In the genomic region with DNA sequence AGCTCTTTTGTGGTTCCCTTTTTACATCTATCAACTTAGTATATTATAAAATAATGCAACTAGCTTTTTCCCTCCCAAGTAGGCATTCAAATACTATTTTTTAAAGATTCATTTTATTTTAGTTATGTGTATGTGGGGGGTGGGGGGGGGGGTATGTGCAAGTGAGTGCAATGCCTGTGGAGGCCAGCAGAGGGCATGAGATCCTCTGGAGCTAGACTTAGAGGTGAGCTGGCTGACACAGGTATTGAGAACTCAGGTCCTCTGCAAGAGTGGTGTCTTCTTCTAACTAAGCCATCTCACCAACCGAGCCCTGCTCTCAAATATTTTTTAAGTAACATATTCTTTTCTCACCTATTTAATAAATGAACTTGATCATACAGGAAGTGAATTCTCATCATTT, we compare ENCODE assay signal across 18 mouse cellular contexts. TPM values are rescaled to one million over a fixed set of nuclear protein-coding genes. Genes with fewer than 3 reads are reported as not detected.
DNase-seq lines count a peak whose midpoint lies in the region; ATAC-seq and TF ChIP-seq lines count a peak whose summit lies in the region.
"Had no signal": no experiment of that assay in that cellular context is flagged by ENCODE, and none has a peak within 500 bp of the region (broad histone marks: within the 10 kb centered on the region; RNA-seq: fewer than 3 reads in every experiment).

No protein-coding gene starts in this region.

- no peak overlapping the region for H3K4me2 ChIP-seq in hindbrain, postnatal 0 days (ENCODE audit: low read depth, low read length)
- no peak overlapping the region for H3K4me2 ChIP-seq in hindbrain, embryonic 16.5 days (ENCODE audit: low read length)
- no peak overlapping the region for H3K4me2 ChIP-seq in lung, embryonic 14.5 days
- H3K4me2 ChIP-seq: hindbrain, embryonic 15.5 days; limb, embryonic 12.5 days; midbrain, embryonic 13.5 days had no signal

- no peaks in the 10 kb centered on the region for H3K9me3 ChIP-seq in hindbrain, postnatal 0 days (ENCODE audit: low read length)
- no peaks in the 10 kb centered on the region for H3K9me3 ChIP-seq in hindbrain, embryonic 16.5 days (ENCODE audit: control insufficient read depth, low read length)
- H3K9me3 ChIP-seq in lung, embryonic 14.5 days (ENCODE audit: low read depth, low read length) = no peaks in the 10 kb centered on the region
- H3K9me3 ChIP-seq in ES-Bruce4 (replicated peaks; ENCODE audit: control insufficient read depth, insufficient read depth, low read length, poor library complexity, severe bottlenecking) = no peaks in the 10 kb centered on the region
- H3K9me3 ChIP-seq: hindbrain, embryonic 15.5 days; limb, embryonic 12.5 days; midbrain, embryonic 13.5 days had no signal

- DNase-seq in hindbrain, postnatal 0 days (ENCODE audit: low spot score) = no peak
- DNase-seq in lung, embryonic 14.5 days = no peak
- no peak for DNase-seq in lung, postnatal 36 days
- DNase-seq in right cerebral cortex, adult 18-20 months = no peak
- DNase-seq: adrenal gland, adult 8-10 months; cerebellum, postnatal 36 days; heart, adult 11 months; heart, postnatal 14 days; right cerebral cortex, postnatal 25 days had no signal

- WGBS in hindbrain, postnatal 0 days = 98% methylated on average over 1 of the region's 1 CpGs
- 89% methylated on average over 1 of the region's 1 CpGs for WGBS in hindbrain, embryonic 16.5 days
- WGBS in lung, embryonic 14.5 days = 97% methylated on average over 1 of the region's 1 CpGs
- WGBS in small intestine, adult 2 months = 97% methylated on average over 1 of the region's 1 CpGs

- no peaks in the 10 kb centered on the region for H3K36me3 ChIP-seq in hindbrain, postnatal 0 days (ENCODE audit: insufficient read depth, low read length)
- no peaks in the 10 kb centered on the region for H3K36me3 ChIP-seq in hindbrain, embryonic 16.5 days (ENCODE audit: control insufficient read depth, insufficient read depth, low read length)
- H3K36me3 ChIP-seq in lung, embryonic 14.5 days (ENCODE audit: insufficient read depth) = no peaks in the 10 kb centered on the region
- H3K36me3 ChIP-seq in ES-Bruce4 (ENCODE audit: control insufficient read depth, insufficient read depth, low read length, poor library complexity, severe bottlenecking) = no peaks in the 10 kb centered on the region; the same call in 1 of the 2 replicates
- H3K36me3 ChIP-seq in small intestine, adult 2 months (ENCODE audit: control insufficient read depth, insufficient read depth, low read length) = no peaks in the 10 kb centered on the region
- H3K36me3 ChIP-seq: hindbrain, embryonic 15.5 days; limb, embryonic 12.5 days; midbrain, embryonic 13.5 days had no signal

- H3K4me1 ChIP-seq in hindbrain, postnatal 0 days (ENCODE audit: insufficient read depth, low read length) = no peaks in the 10 kb centered on the region
- H3K4me1 ChIP-seq in hindbrain, embryonic 16.5 days (ENCODE audit: control insufficient read depth, insufficient read depth, low read depth, low read length) = no peaks in the 10 kb centered on the region
- no peaks in the 10 kb centered on the region for H3K4me1 ChIP-seq in lung, embryonic 14.5 days (ENCODE audit: insufficient read depth)
- H3K4me1 ChIP-seq in ES-Bruce4 (ENCODE audit: control insufficient read depth, insufficient read depth, low read length) = peaks cover 2% of the 10 kb centered on the region
- no peaks in the 10 kb centered on the region for H3K4me1 ChIP-seq in small intestine, adult 2 months (ENCODE audit: control insufficient read depth, insufficient read depth, insufficient read length, low read length)
- H3K4me1 ChIP-seq: hindbrain, embryonic 15.5 days; midbrain, embryonic 13.5 days had no signal

- no peak for ATAC-seq in hindbrain, postnatal 0 days
- ATAC-seq in hindbrain, embryonic 16.5 days = no peak
- ATAC-seq in lung, embryonic 14.5 days (ENCODE audit: insufficient read depth) = no peak
- ATAC-seq: midbrain, embryonic 13.5 days had no signal

- TF ChIP-seq POLR2A in ES-Bruce4 (IDR thresholded peaks at IDR 0.05; ENCODE audit: insufficient read depth, low read length) = no peak
- TF ChIP-seq POLR2A in small intestine, adult 2 months (IDR thresholded peaks at IDR 0.05; ENCODE audit: low read depth, low read length) = no peak

- H3K9ac ChIP-seq in hindbrain, postnatal 0 days (replicated peaks; ENCODE audit: low read length) = no peak overlapping the region
- no peak overlapping the region for H3K9ac ChIP-seq in hindbrain, embryonic 16.5 days (ENCODE audit: low read depth, low read length)
- H3K9ac ChIP-seq in lung, embryonic 14.5 days = no peak overlapping the region
- H3K9ac ChIP-seq in ES-Bruce4 (ENCODE audit: low read depth, poor library complexity, severe bottlenecking) = no peak overlapping the region
- H3K9ac ChIP-seq: hindbrain, embryonic 15.5 days; limb, embryonic 12.5 days; midbrain, embryonic 13.5 days had no signal

- H3K27me3 ChIP-seq in hindbrain, postnatal 0 days (ENCODE audit: insufficient read depth, low read length) = no peaks in the 10 kb centered on the region
- no peaks in the 10 kb centered on the region for H3K27me3 ChIP-seq in hindbrain, embryonic 16.5 days (replicated peaks; ENCODE audit: control insufficient read depth, insufficient read depth, low read length)
- H3K27me3 ChIP-seq in lung, embryonic 14.5 days (ENCODE audit: insufficient read depth, low read length) = no peaks in the 10 kb centered on the region
- H3K27me3 ChIP-seq in ES-Bruce4 (ENCODE audit: control insufficient read depth, insufficient read depth, low read length, poor library complexity, severe bottlenecking) = no peaks in the 10 kb centered on the region
- H3K27me3 ChIP-seq in small intestine, adult 2 months (ENCODE audit: control insufficient read depth, insufficient read depth, low read length) = no peaks in the 10 kb centered on the region
- H3K27me3 ChIP-seq: hindbrain, embryonic 15.5 days; limb, embryonic 12.5 days; midbrain, embryonic 13.5 days had no signal

- H3K4me3 ChIP-seq in hindbrain, postnatal 0 days (ENCODE audit: low read length) = no peak overlapping the region
- no peak overlapping the region for H3K4me3 ChIP-seq in hindbrain, embryonic 16.5 days (ENCODE audit: low read length)
- H3K4me3 ChIP-seq in lung, embryonic 14.5 days (ENCODE audit: low read depth, low read length) = no peak overlapping the region
- H3K4me3 ChIP-seq in ES-Bruce4 (ENCODE audit: low read depth, low read length) = no peak overlapping the region
- H3K4me3 ChIP-seq in small intestine, adult 2 months (ENCODE audit: low read depth, low read length) = no peak overlapping the region
- H3K4me3 ChIP-seq: hindbrain, embryonic 15.5 days; limb, embryonic 12.5 days; midbrain, embryonic 13.5 days had no signal

- peak; percentile 28 for TF ChIP-seq CTCF in hindbrain, postnatal 0 days (IDR thresholded peaks at IDR 0.05; ENCODE audit: low read depth)
- peak; percentile 32; the same call in 1 of the 2 replicates for TF ChIP-seq CTCF in lung, embryonic 14.5 days (IDR thresholded peaks at IDR 0.05; ENCODE audit: low read depth)
- peak; percentile 46 for TF ChIP-seq CTCF in ES-Bruce4 (IDR thresholded peaks at IDR 0.05; ENCODE audit: low read depth, low read length)
- peak; percentile 36; the same call in 1 of the 2 replicates for TF ChIP-seq CTCF in small intestine, adult 2 months (IDR thresholded peaks at IDR 0.05; ENCODE audit: extremely low read depth, insufficient read length, insufficient replicate concordance, low read depth, low read length)

- no peak overlapping the region for H3K27ac ChIP-seq in hindbrain, postnatal 0 days
- no peak overlapping the region for H3K27ac ChIP-seq in hindbrain, embryonic 16.5 days (ENCODE audit: low read depth, low read length)
- no peak overlapping the region for H3K27ac ChIP-seq in lung, embryonic 14.5 days (ENCODE audit: low read depth)
- H3K27ac ChIP-seq in ES-Bruce4 (ENCODE audit: insufficient read depth, low read length) = no peak overlapping the region
- H3K27ac ChIP-seq in small intestine, adult 2 months (ENCODE audit: insufficient read depth, low read depth, low read length) = no peak overlapping the region
- H3K27ac ChIP-seq: hindbrain, embryonic 15.5 days; limb, embryonic 12.5 days; midbrain, embryonic 13.5 days had no signal

- no peak for TF ChIP-seq EP300 in ES-Bruce4 (IDR thresholded peaks at IDR 0.05; ENCODE audit: insufficient read depth, low read depth, low read length)

RNA-seq across cellular contexts. Expression of gene Dhrs7c, which starts 7.6 kb away (rescaled TPM):
- 0.16 TPM in 1 of 2 replicates, not detected in the other for total RNA-seq in hindbrain, postnatal 0 days (2014; rRNA removed)
- 0.18 TPM in 1 of 2 replicates, not detected in the other for polyA plus RNA-seq in hindbrain, postnatal 0 days (2015; fragmentation: Nextera tagmentation; extraction: Ambion mirVana)
- polyA plus RNA-seq in hindbrain, embryonic 16.5 days (2015; fragmentation: Nextera tagmentation; extraction: Ambion mirVana) = 0.82 TPM in 1 of 2 replicates, not detected in the other
- 0.49 TPM in 1 of 2 replicates, not detected in the other for polyA plus RNA-seq in lung, embryonic 14.5 days (2014; fragmentation: Nextera tagmentation; extraction: Ambion mirVana)
- not detected in 2 replicates for polyA plus RNA-seq in ES-Bruce4 (2011; ENCODE audit: insufficient read depth, insufficient read length, low read depth, missing spikeins)
- not detected in 2 replicates for polyA plus RNA-seq in small intestine, adult 2 months (2012; rRNA removed)
- total RNA-seq: adrenal gland, adult 8-10 months had no signal
- polyA plus RNA-seq: embryonic facial prominence, embryonic 11.5 days; hindbrain, embryonic 15.5 days; midbrain, embryonic 13.5 days had no signal

RNA-seq across cellular contexts. Expression of gene Gsg1l2, which starts 31.1 kb away (rescaled TPM):
- total RNA-seq in hindbrain, postnatal 0 days (2014; rRNA removed) = not detected in 2 replicates
- 0.20 TPM in 1 of 2 replicates, not detected in the other for polyA plus RNA-seq in hindbrain, postnatal 0 days (2015; fragmentation: Nextera tagmentation; extraction: Ambion mirVana)
- polyA plus RNA-seq in hindbrain, embryonic 16.5 days (2015; fragmentation: Nextera tagmentation; extraction: Ambion mirVana) = 0.22 and 0.26 TPM in 2 replicates
- polyA plus RNA-seq in lung, embryonic 14.5 days (2014; fragmentation: Nextera tagmentation; extraction: Ambion mirVana) = not detected in 2 replicates
- not detected in 2 replicates for polyA plus RNA-seq in ES-Bruce4 (2011; ENCODE audit: insufficient read depth, insufficient read length, low read depth, missing spikeins)
- polyA plus RNA-seq in small intestine, adult 2 months (2012; rRNA removed) = 0.13 TPM in 1 of 2 replicates, not detected in the other
- total RNA-seq: adrenal gland, adult 8-10 months; heart, postnatal 14 days; layer of hippocampus, postnatal 14 days had no signal
- polyA plus RNA-seq: embryonic facial prominence, embryonic 11.5 days; hindbrain, embryonic 15.5 days; kidney, embryonic 16.5 days; limb, embryonic 12.5 days; midbrain, embryonic 13.5 days had no signal

RNA-seq across cellular contexts. Expression of gene Glp2r, which starts 34.6 kb away (rescaled TPM):
- total RNA-seq in hindbrain, postnatal 0 days (2014; rRNA removed) = 0.04 TPM in 1 of 2 replicates, not detected in the other
- polyA plus RNA-seq in hindbrain, postnatal 0 days (2015; fragmentation: Nextera tagmentation; extraction: Ambion mirVana) = 0.09 TPM in 1 of 2 replicates, not detected in the other
- polyA plus RNA-seq in hindbrain, embryonic 16.5 days (2015; fragmentation: Nextera tagmentation; extraction: Ambion mirVana) = 0.02 and 0.05 TPM in 2 replicates
- 0.11 and 0.12 TPM in 2 replicates for polyA plus RNA-seq in lung, embryonic 14.5 days (2014; fragmentation: Nextera tagmentation; extraction: Ambion mirVana)
- polyA plus RNA-seq in ES-Bruce4 (2011; ENCODE audit: insufficient read depth, insufficient read length, low read depth, missing spikeins) = not detected in 2 replicates
- polyA plus RNA-seq in small intestine, adult 2 months (2012; rRNA removed) = 0.58 and 2.1 TPM in 2 replicates
- total RNA-seq: heart, postnatal 14 days had no signal
- polyA plus RNA-seq: embryonic facial prominence, embryonic 11.5 days; limb, embryonic 12.5 days; midbrain, embryonic 13.5 days had no signal
